Mouse (Mus musculus) natural killer cell, adult 2 months (primary cell): ENCODE measurements around the gene Grasp.
A peak's percentile ranks its signal among the peaks of the same experiment; 100 is the strongest.

ENCODE experiments used
- DNase-seq, 2 experiments: peaks; one replicate each; pipeline ENCODE4 v3.0.0; 2022; ENCODE audit warnings: low spot score in 2 of 2

The Grasp gene

DNA sequence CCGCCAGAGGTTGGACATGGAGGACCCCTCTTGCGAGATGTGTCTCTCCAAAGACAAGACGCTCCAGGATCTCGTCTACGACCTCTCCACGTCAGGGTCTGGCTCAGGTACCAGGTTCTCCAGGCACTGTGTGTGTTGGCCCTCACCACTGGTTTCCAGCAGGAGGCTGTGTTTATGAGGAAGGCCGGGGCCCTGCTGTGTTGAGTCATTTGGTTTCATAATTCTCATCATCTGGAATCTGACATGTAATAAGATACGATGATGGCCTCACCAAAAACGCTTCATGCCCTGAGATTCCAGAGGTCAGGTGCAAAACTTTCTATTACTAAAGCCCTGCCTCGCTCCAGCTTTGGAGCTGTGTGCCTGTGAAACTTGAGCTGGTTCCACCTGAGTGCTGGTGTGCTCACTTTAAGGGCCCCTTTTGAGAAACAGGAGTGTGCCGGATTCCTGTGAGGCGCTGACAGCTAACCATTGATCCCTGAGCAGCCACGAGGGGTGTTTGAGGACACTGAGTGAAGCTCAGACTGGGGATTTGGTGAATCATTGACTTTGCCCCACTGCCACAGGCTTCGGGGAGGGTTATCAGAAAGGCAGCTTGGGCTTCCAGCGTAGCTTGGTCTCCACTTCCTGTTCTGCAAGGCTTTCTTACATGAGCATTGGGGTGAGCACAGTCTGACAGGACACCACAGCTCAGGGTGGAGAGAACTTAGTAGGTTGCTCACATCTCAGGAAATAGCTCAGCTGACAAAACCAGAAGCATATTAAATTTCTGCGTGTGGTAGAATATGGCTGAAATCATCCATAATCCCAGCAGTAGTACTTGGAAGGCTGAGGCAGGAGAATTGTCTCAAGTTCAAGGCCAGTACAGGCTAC is 28.8 kb upstream of the Grasp start:
- no peak for DNase-seq

DNA sequence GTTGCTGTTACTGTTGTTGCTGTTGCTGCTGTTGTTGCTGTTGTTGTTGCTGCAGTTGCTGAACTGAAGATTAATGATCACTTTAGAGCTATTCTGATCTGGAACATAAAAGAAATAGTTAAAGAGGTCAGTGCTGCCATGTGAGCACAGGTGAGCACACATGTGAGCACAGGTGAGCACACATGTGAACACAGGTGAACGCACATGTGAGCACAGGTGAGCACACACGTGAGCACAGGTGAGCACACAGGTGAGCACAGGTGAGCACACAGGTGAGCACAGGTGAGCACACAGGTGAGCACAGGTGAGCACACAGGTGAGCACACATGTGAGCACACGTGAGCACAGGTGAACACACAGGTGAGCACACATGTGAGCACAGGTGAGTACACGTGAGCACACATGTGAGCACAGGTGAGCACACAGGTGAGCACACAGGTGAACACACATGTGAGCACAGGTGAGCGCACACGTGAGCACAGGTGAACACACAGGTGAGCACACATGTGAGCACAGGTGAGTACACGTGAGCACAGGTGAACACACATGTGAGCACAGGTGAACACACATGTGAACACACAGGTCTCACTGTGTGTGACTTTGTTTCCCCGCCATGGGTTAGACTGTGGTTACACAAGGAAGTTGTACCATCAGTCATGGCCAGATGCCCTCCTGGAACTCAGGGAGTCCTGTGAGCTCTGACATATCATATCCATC is 27.8 kb upstream of the Grasp start:
- DNase-seq: no peak

DNA sequence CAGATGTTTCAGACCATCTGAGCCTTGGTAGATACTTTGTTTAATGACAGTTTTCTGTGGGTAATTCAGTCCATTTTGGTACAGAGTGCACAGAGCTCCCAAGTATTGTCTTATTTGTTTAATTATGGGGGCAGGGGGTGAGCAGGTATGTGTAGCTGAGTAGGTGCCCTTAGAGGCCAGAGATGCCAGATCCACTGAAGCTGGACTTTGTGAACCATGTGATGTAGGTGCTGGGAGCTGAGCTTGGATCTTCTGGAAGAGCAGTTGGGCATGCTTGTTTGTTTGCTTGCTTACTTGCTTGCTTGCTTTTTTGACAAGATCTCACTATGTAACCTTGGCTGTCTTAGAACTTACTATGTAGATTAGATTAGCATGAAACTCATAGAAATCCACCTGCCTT is 27.0 kb upstream of the Grasp start:
- DNase-seq: no peak

DNA sequence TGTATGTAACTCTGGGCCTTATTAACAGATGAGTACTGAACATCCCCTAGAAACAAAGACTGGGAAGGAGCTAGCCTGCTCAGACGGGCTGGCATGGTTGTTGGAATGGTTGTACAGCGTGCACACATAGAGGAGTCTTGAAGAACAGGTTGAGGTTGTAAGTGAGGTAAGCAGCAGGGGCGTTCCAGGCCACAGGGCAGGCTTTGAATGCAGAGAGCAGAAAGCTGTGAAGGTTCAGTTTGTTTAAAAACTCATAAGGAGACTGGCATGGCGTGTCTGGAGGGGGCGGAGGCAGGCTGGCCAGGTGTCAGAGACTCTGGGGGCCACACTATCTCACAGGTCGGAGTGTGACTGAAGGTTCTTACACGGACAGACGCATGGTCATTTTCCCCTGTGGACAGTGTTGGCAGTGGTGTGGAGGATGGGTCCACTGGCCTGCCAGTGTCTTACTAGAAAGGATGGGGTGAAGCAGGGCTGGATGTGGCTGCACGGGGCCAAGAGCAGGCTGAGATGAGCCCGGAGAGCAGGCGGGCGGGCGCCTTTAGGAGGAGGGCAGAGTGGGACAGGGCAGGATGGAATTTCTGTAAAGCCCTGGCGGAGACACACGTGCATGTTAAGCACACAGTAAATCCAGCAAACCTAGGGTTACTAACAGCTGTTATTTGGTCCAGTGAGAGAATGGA is 26.4 kb upstream of the Grasp start:
- no peak for DNase-seq

DNA sequence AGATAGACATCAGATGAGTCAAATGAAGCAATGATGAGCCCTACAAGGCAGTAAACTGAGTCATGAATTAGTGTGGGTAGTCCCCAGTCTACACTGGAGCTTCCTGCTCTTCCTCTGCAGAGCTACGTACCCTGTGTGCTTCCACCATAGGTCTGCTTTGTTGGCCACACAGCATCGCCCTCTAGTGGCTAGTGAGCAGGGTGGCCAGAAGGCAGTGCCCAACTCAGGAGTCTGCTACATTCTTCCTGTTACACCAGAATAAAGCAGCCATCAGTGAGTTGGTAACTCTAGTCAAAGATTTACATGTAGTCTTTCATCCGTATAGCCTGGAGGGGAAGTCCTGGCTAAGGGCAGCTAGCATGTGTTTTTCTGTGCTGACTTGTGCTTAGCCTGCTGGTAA is 25.8 kb upstream of the Grasp start:
- peak; percentile 48 to 81 for DNase-seq

DNA sequence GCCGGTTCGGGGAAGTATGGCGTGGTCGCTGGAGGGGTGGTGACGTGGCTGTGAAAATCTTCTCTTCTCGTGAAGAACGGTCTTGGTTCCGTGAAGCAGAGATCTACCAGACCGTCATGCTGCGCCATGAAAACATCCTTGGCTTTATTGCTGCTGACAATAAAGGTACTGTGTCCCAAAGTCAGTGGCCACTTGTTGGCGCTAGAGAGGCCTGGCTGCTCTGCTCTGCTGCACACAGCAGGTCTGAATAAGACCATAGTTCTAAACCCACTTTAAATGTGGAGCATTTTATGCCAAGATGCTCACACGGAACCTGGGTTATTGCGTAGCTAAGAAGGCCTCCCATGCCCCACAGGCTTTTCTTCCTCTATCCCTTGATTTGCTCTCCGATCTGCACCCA is 25.1 kb upstream of the Grasp start:
- DNase-seq: no peak

DNA sequence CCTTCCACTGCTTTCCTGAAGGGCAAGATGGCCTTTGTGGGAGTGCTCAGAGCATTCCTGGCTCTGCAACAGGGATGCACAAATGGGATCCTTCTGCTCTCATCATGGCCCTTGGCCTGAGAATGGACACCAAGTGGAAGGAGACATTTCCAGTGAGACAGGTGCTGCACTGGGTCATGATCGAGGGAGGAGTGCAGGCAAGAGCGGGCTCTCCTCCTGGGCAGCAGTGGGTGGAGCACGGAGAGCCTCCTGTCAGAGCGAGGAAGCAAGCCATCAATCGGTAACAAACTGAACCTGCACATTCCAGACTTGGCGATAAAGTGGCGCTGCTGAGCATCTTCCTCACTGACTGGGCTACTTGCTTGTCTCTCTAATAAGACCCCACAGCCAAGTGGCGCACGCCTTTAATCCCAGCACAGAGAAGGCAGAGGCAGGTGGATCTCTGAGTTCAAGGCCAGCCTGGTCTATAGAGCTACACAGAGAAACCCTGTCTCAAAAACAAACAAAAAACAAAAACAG is 23.2 kb upstream of the Grasp start:
- DNase-seq: no peak

DNA sequence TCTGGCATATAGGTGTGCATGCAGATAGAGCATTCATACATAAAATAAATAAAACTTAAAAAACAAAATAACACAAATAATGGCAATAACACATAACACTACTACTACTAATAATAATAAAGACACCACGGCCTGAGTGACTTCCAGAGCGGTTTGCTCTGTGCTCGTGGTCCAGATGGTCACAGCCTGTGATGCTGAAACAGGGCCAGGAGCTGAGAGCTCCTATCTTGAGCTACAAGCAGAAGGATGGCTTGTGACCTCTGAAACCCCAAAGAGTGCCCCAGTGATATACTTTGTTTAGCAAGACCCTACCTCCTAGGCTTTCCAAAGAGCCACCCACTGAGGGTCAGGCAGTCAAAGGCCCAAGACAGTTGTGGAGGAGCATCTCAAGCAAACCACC is 22.6 kb upstream of the Grasp start:
- no peak for DNase-seq

DNA sequence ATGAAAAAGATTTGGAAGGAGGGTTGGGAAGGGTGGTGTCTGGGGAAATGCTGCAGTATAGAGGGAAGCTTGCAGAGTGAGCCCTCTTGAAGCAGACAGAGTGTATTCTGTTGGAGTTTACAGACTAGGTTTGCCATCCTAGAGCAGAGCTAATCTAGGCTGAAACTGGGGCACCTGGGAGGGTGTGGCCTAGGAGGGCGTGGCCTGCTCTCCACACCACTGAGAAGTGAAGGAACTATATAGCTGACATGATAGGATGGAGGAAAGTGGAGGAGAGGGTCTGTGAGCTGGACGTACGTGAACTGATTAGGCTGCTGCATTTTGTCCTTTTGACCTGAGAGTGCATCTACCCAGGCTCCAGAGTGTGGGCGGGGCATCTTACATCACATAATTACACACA is 20.3 kb upstream of the Grasp start:
- no peak for DNase-seq

DNA sequence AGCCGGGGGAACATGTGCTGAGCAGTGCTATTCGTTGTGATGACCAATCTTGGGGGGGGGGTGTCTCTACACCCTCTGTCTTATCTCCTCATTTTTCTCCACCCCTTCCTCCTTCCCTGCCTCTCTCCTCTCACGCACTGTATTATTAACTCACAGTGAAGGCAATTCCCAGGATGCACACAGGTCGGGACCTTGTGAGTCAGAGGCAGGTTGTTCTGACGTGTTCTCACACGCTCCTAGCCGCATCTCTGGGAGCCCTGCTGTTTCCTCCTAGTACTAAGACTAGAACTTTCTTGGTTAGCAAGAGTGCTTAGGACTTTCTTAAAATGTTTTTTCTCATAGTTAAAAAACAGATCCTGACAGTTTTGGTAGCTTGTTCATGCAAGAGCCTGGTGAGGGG is 19.2 kb upstream of the Grasp start:
- no peak for DNase-seq

DNA sequence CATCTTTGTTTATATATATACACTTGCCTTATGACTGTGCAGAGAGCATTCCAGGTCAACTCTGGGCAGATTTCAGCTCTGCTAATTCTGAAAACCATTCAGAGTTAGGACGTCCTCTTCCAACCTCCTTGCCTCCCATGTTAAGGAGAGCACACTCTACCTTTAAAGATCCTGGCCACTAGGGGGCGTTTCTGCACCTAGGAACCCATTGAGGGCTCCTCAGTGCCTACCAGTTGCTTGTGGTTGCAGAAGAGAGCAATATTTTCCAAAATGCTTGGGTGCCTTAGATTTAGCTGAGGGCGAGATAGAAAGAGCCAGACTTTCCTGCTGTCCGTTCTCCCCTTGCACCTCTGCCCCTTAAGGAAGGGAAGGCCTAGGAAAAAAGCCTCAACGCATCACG is 13.8 kb upstream of the Grasp start:
- DNase-seq: peak; percentile 42 to 67

DNA sequence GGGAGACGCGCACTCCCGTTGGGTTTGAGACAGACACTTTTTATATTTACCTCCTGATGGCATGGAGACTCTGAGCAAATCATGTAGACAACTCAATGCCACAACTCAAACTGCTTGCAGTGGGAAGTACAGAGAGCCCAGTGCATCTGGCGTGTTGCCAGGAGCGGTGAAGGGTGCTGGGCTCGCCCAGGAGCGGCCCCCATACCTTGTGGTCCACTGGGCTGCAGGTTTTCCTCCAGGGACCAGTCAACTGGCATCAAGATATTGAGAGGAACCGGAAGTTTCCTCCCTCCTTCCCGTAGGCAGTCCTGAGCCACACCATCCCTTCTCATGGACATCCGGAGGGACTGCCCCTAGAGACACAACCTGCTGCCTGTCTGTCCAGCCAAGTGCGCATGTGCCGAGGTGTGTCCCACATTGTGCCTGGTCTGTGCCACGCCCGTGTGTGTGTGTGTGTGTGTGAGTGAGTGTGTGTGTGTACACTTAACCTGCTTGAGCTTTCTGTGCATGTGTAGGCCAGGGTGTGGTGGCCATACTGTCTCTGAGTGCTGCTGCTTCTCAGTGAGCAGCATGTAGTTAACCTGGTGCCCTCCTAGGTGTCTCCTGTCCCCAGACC is 12.9 kb upstream of the Grasp start:
- no peak for DNase-seq

DNA sequence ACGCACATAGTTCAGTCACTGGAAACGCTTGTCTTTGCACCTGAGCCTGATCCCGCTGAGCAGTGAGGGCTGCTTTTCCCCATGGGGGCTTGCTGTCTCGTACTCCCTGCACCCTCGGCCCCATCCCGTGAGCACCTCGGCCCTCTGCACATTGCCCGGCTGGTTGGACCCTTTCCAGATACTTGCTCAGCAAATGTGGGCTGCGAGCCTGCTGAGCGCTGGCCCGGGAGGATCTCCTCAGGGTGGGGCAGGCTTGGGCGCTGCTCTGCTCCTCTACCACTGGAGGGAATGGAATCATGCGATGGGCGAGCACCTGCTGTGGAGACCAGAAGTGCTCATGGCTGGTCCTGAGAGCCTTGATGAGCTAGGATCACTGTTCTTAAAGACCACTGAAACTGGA is 11.6 kb upstream of the Grasp start:
- DNase-seq: no peak

DNA sequence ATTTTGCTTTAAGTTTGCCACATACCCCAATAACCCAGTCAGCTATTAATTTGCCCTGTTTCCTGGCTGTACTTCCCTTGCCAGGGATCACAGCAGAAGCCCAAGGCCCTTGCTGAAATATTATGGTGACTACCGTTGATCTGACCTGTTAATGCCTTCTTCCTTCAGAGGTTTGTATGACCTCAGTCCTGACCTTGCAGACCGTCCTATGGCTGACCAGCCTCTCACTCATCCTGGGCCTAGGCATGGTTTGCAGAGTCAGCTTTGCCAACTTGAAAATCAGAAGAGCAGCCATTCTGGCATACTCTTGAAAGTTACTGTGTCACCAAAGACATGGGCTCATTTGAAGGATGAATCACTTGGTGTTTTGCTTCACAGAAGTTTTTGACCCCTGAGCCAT is 8.9 kb upstream of the Grasp start:
- no peak for DNase-seq

DNA sequence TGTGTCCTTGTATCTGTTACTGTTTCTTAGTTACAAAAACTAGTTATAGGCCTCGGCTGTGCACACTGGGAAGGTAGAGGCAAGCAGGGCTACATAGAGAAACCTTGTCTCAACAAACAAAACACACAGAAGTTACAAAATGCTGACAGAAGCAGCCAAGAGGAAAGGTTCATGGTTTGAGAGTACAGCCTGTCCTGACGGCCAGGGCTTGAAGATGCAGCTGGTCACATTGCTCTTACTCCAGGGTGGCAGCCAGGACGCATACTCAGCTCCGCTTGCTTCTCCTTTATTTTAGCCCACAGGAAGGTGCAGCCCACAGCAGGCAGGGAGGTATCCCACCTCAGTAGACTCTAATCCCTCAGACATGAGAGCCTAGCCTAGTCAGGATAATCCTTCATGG is 8.0 kb upstream of the Grasp start:
- no peak for DNase-seq

DNA sequence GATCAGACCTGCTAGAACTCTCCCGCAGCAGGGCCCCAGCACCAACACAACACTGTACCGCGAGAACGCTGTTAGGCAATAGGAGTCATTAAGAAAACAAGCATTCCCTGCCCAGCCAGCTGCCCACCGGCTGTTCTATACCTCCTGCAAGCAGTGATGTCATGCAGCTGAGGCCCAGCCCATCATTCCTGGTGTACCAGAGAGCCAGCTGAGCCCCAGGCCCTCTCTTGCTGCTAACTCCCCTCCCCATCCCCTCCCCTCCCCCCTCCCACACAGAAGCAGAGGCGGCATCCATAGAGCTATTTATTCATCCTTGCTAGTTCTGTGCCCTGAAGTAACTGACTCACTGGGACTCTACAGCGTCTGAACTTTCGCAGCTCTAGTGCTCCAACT is 3.1 kb upstream of the Grasp start:
- DNase-seq: no peak

DNA sequence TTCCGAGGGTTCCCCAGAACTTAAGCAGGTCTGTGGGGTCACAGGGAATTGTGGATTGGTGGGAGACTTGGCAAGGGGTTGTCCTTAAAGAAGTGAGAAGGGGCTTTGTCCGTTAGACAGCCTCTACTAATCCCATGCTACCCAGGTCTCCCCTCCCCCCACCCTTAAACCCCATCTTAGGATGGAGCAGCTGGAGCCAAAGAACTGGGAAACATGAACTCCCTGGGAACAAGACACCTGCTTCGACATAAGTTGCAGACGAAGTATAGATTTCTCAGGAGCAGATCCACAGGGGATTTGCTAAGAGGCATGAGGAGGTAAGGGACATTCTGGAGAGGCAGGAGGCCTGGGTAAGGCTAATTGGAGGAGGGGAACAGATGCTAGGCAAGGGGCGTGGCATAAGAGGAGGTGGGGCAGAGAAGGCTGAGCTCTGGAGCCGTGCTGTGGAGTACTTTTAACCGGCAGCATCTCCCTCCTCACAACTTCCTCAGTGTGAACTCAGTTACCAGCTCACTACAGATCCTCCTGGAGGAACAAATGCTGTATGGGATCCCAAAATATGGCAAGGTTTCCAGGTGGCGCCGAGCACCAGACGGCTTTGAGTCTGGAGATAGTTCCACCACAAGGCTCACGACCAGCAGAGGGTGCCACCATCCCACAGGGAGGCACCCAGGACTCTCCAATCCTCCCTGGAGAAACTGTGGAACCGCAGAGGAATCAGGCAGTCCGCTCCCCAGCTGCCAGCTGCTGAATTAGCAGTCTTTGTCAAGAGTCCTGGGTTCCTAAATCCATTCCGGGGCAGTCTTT is 2.5 kb upstream of the Grasp start:
- peak; percentile 41 to 66 for DNase-seq

DNA sequence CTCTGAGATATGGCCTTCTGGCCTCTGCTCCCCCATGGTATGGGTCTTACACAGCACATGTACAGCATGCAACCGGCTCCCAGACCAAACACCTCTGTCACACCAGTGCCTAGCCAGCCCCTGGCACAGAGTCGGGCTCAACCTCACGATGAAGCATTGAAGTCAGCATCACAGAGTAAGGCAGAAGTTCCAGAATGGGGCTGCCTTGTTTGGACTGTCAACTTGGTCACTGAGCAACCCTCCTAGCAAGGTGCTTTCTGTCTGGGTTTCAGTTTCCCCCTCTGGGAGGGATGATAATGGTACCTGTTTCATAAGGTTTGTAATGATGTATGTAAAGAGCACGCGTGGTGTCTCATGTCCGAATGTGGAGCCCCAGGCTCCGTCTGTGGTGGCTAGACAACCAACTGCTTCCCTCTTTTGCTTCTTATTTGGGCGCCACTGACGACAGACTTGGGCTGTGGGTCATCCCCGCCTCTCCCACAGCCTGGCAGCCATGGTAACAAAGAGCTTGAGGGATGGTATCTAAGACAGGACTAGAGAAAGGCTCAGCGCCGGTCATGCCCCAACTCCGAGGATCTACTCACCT is 998 bp upstream of the Grasp start:
- DNase-seq: peak; percentile 36 to 69

DNA sequence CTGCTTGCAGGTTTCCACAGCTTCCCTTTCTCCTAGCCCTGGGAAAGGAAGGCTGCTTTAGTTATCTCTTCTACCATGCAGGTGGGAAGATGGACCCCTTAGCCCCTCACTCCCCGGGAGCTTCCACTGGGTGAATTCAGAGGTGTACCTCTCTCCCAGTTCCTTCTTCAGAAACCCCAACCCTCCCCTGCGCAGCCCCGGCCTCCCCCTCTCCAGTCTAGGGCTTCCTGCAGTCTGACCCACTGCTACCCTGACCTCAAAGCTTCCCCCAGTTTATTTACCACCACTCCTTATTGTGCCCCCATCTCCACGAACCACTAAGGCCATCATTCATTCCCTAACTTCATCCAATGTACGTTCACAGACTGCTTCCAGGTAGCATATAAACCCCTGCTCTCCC is 392 bp upstream of the Grasp start:
- no peak for DNase-seq

DNA sequence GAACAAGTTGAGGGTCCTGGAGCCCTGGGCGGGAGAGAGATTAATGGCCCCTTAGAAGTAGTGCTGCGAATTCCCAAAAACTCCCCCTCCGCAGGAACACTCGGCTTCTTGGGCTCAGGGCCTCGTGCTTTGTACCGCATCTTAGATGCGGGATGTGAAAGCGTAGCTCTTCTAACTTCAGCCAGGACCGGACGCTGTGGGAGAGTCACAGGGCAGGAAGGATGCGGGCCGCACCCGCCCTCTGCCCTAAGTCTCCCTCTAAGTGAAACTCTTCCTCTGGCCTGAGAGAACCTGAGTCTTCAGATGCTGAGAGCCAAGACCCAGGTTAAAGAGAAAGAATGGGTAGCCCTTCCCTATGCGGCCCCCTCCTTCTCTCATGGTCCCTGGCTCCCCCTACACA is 989 bp downstream of the Grasp start:
- DNase-seq: peak in 1 of 2 experiments; percentile 16

DNA sequence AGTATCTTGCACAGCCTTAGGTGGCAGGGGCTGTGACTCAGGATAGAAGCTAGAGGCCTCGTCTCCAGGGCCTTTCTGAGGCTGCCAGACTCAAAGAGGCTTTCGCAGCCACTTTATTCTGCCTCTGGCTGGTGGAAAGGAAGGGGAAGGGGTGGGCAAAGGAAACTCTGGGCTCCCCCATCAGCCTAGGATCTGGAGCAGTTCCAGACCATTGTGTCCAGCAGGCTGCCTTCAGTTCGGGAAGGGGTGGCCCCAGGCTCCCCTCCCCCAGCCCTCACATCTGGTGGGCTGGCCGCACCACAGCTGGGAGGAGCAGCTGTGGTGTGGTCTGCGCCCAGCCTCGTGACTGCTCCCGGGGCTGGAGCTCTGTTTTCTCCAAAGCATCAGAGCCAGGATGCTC is 4.0 kb downstream of the Grasp start:
- no peak for DNase-seq
